Mouse (Mus musculus) ES-E14 (cell line): ENCODE data around the gene Nelfb. TPM values are rescaled to one million over a fixed set of nuclear protein-coding genes. Genes with fewer than 3 reads are reported as not detected.

Experiments
- DNase-seq: peaks from one replicate; pipeline ENCODE4 v3.0.0-alpha.2; 2013; ENCODE audit warnings: low read depth, low spot score
- H3K27ac ChIP-seq: 2 replicates; pipeline ENCODE4 v1.5.1; 2012; ENCODE audit warnings: low read depth, mild to moderate bottlenecking, low read length, moderate library complexity, mixed read lengths; ENCODE audit not compliant: poor library complexity, insufficient read depth, severe bottlenecking
- H3K36me3 ChIP-seq: 2 replicates; pipeline ENCODE4 v1.6.1; 2012; ENCODE audit warnings: mild to moderate bottlenecking, low read length, moderate library complexity, mixed read lengths; ENCODE audit not compliant: control insufficient read depth, poor library complexity, insufficient read depth, severe bottlenecking
- H3K4me1 ChIP-seq, 2 experiments: fragments of 150-350 bp in 1 of 2; sonication (generic) in 1 of 2; 2 replicates each; pipeline ENCODE4 v1.6.1; 2012; ENCODE audit warnings: low read length in 2 of 2, mild to moderate bottlenecking in 1 of 2, mixed read lengths in 1 of 2; ENCODE audit not compliant: control insufficient read depth in 2 of 2, insufficient read depth in 2 of 2, poor library complexity in 1 of 2
- H3K4me3 ChIP-seq, 2 experiments: fragments of 150-350 bp in 1 of 2; sonication (generic) in 1 of 2; 2 replicates each; pipeline ENCODE4 v1.5.1; 2012; ENCODE audit warnings: low read length in 2 of 2, low read depth in 1 of 2, mild to moderate bottlenecking in 1 of 2, mixed read lengths in 1 of 2; ENCODE audit not compliant: insufficient read depth in 1 of 2, poor library complexity in 1 of 2, severe bottlenecking in 1 of 2
- H3K9ac ChIP-seq: 2 replicates; pipeline ENCODE4 v1.6.1; 2012; ENCODE audit warnings: low read depth, mild to moderate bottlenecking, low read length, mixed read lengths; ENCODE audit not compliant: poor library complexity, insufficient read depth, severe bottlenecking
- H3K9me3 ChIP-seq: fragments of 150-350 bp; sonication (generic); 2 replicates; pipeline ENCODE4 v1.6.1; 2012; ENCODE audit warnings: low read depth, mild to moderate bottlenecking, low read length; ENCODE audit not compliant: control insufficient read depth, insufficient read depth
- CHD2 ChIP-seq: IDR thresholded peaks from 2 replicates; pipeline ENCODE4 v1.6.1; 2014; ENCODE audit warnings: mild to moderate bottlenecking, low read depth, low read length, inconsistent platforms
- HCFC1 ChIP-seq: IDR thresholded peaks from 2 replicates; pipeline ENCODE4 v1.6.1; 2012; ENCODE audit warnings: low read length, inconsistent platforms, borderline replicate concordance; ENCODE audit not compliant: insufficient read depth
- MAFK ChIP-seq: IDR thresholded peaks from 2 replicates; pipeline ENCODE4 v1.6.1; 2014; ENCODE audit warnings: mild to moderate bottlenecking, low read depth, low read length, inconsistent platforms; ENCODE audit not compliant: insufficient read depth
- ZC3H11A ChIP-seq: IDR thresholded peaks from 2 replicates; pipeline ENCODE4 v1.6.1; 2012; ENCODE audit warnings: low read depth, mild to moderate bottlenecking, inconsistent platforms, low read length, borderline replicate concordance
- ZNF384 ChIP-seq: IDR thresholded peaks from 2 replicates; pipeline ENCODE4 v1.6.1; 2012; ENCODE audit warnings: low read depth, low read length, inconsistent platforms
- in situ Hi-C, 2 experiments: fragments of 600-800 bp; cut with MboI; formaldehyde crosslinking; loops; one replicate each; pipeline ENCODE4 v1.15.1; 2025; ENCODE audit warnings: low sequenced_read_pairs in 2 of 2, inconsistent platforms in 1 of 2; ENCODE audit not compliant: unreplicated experiment in 2 of 2
- total RNA-seq: library from RNA; depleted of rRNA; stranded (reverse); fragments of 300-350 nt; gene quantifications from 2 replicates; pipeline ENCODE4 v1.2.3, GENCODE M21; 2012

The Nelfb gene
- total RNA-seq, 1 experiment, result 50.9 TPM

- Histone ChIP-seq H3K36me3 (no peaks in the 10 kb centered on the region), H3K9me3 (no peaks in the 10 kb centered on the region), H3K4me3 (0 out of 4 replicates have a peak overlapping the region, but pooled peaks of 1 of the 2 experiments have one; percentile 26), H3K4me1 (peaks cover 6 to 26% of the 10 kb centered on the region in 2 experiments; a peak in 3 of 4 replicates), H3K27ac (no peak overlapping the region), H3K9ac (no peak overlapping the region)
- DNase-seq, result no peak
- in situ Hi-C loops, result no loop called here
- TF ChIP-seq ZNF384 (no peak), MAFK (no peak), CHD2 (no peak), ZC3H11A (no peak)
These were observed 42.7 kb downstream of the Nelfb start for GRCm38 (mm10) chr2:25168665-25168978.

- H3K4me1 ChIP-seq, result peaks cover 6 to 28% of the 10 kb centered on the region in 2 experiments; a peak in 3 of 4 replicates
- peak overlapping the region; percentile 24 to 44; a peak in 3 of 4 replicates for H3K4me3 ChIP-seq
- no peak for TF ChIP-seq HCFC1
- no peak overlapping the region for H3K27ac ChIP-seq
- no peak for DNase-seq
- no peaks in the 10 kb centered on the region for H3K9me3 ChIP-seq
- no peaks in the 10 kb centered on the region for H3K36me3 ChIP-seq
- in situ Hi-C loops, result no loop called here
- H3K9ac ChIP-seq, result no peak overlapping the region
These were observed 43.2 kb downstream of the Nelfb start for GRCm38 (mm10) chr2:25167919-25168664.

GRCm38 (mm10) chr2:25167481-25167880 lies 43.8 kb downstream of the Nelfb start:
- Histone ChIP-seq H3K9me3 (no peaks in the 10 kb centered on the region), H3K27ac (no peak overlapping the region), H3K36me3 (no peaks in the 10 kb centered on the region), H3K4me3 (peak overlapping the region; percentile 24 to 44; a peak in 2 of 4 replicates), H3K9ac (no peak overlapping the region), H3K4me1 (peaks cover 6 to 25% of the 10 kb centered on the region in 2 experiments; a peak in 3 of 4 replicates)
- in situ Hi-C loops, result no loop called here
- TF ChIP-seq ZC3H11A, result no peak
- TF ChIP-seq MAFK, result no peak
- TF ChIP-seq CHD2, result no peak
- TF ChIP-seq HCFC1, result no peak
- DNase-seq, result no peak

- no peak overlapping the region for H3K4me3 ChIP-seq
- no peak overlapping the region for H3K27ac ChIP-seq
- H3K36me3 ChIP-seq, result no peaks in the 10 kb centered on the region
- H3K4me1 ChIP-seq, result peaks cover 0 to under 1% of the 10 kb centered on the region in 2 experiments; a peak in 1 of 4 replicates
- TF ChIP-seq ZC3H11A (no peak), MAFK (no peak), CHD2 (no peak), HCFC1 (no peak), ZNF384 (no peak)
- in situ Hi-C loops, result no loop called here
- H3K9ac ChIP-seq, result no peak overlapping the region
- no peaks in the 10 kb centered on the region for H3K9me3 ChIP-seq
- DNase-seq, result peak; percentile 58
These were observed 53.6 kb downstream of the Nelfb start for GRCm38 (mm10) chr2:25157655-25158054.

- H3K9me3 ChIP-seq, result no peaks in the 10 kb centered on the region
- no peak overlapping the region for H3K9ac ChIP-seq
- no peak for DNase-seq
- no peak overlapping the region for H3K27ac ChIP-seq
- no peaks in the 10 kb centered on the region for H3K4me1 ChIP-seq
- no peak overlapping the region for H3K4me3 ChIP-seq
- in situ Hi-C loops, result no loop called here
- no peaks in the 10 kb centered on the region for H3K36me3 ChIP-seq
- TF ChIP-seq CHD2 (no peak), ZC3H11A (no peak), ZNF384 (no peak), MAFK (no peak), HCFC1 (no peak)
These were observed 54.3 kb downstream of the Nelfb start for GRCm38 (mm10) chr2:25156990-25157389.
